Mouse (Mus musculus) liver, embryonic 13.5 days (tissue): ENCODE data around the gene Esrrb. TPM values are rescaled to one million over a fixed set of nuclear protein-coding genes. Genes with fewer than 3 reads are reported as not detected.

Source experiments
- ATAC-seq: fragments of 200-750 bp; cut with Nextera tagmentation; 2 replicates; pipeline ENCODE4 v1.8.0; 2017; ENCODE audit warnings: low read depth, mild to moderate bottlenecking, moderate number of reproducible peaks, moderate library complexity
- DNase-seq: peaks from one replicate; pipeline ENCODE4 v3.0.0; 2022
- H3K27ac ChIP-seq: fragments of 300-500 bp; sonication (generic); 2 replicates; pipeline ENCODE4 v1.5.1; 2015; ENCODE audit warnings: moderate library complexity, mild to moderate bottlenecking, inconsistent platforms
- H3K27me3 ChIP-seq: fragments of 300-500 bp; sonication (generic); 2 replicates; pipeline ENCODE4 v1.6.1; 2015; ENCODE audit warnings: mild to moderate bottlenecking, inconsistent platforms
- H3K36me3 ChIP-seq: fragments of 300-500 bp; sonication (generic); 2 replicates; pipeline ENCODE4 v1.6.1; 2015; ENCODE audit warnings: mild to moderate bottlenecking, inconsistent platforms
- H3K4me1 ChIP-seq: fragments of 300-500 bp; sonication (generic); replicated peaks from 2 replicates; pipeline ENCODE4 v1.6.1; 2015; ENCODE audit warnings: inconsistent platforms
- H3K4me2 ChIP-seq: fragments of 300-500 bp; sonication (generic); 2 replicates; pipeline ENCODE4 v1.6.1; 2015; ENCODE audit warnings: inconsistent platforms, mild to moderate bottlenecking, moderate library complexity
- H3K4me3 ChIP-seq: fragments of 300-500 bp; sonication (generic); replicated peaks from 2 replicates; pipeline ENCODE4 v1.5.1; 2015; ENCODE audit warnings: mild to moderate bottlenecking, inconsistent platforms
- H3K9ac ChIP-seq: fragments of 300-500 bp; sonication (generic); 2 replicates; pipeline ENCODE4 v1.6.1; 2015; ENCODE audit warnings: mild to moderate bottlenecking, inconsistent platforms
- H3K9me3 ChIP-seq: fragments of 300-500 bp; sonication (generic); replicated peaks from 2 replicates; pipeline ENCODE4 v1.6.1; 2016; ENCODE audit warnings: inconsistent platforms
- WGBS: fragments of 180-500 bp; shearing (Covaris S2); methylation state at CpG from one replicate; pipeline ENCODE4 v1.1.7; 2015; ENCODE audit not compliant: insufficient replicate concordance; 5-methylcytosine and 5-hydroxymethylcytosine counted together
- polyA plus RNA-seq: library from polyadenylated mRNA; unstranded; fragments of >200 nt; fragmentation: Nextera tagmentation; extraction: Ambion mirVana; gene quantifications from 2 replicates; pipeline ENCODE4 v1.2.1, GENCODE M21; 2015

The Esrrb gene
- polyA plus RNA-seq, 1 experiment from 2014 or later = not detected

- Histone ChIP-seq H3K4me2 (no peak overlapping the region), H3K9ac (no peak overlapping the region), H3K9me3 (no peaks in the 10 kb centered on the region), H3K27me3 (peaks cover 4% of the 10 kb centered on the region; the same call in 1 of the 2 replicates), H3K4me3 (no peak overlapping the region), H3K27ac (no peak overlapping the region), H3K36me3 (no peaks in the 10 kb centered on the region), H3K4me1 (no peaks in the 10 kb centered on the region)
- ATAC-seq (no peak), DNase-seq (no peak)
- 51% methylated on average over 6 of the region's 6 CpGs for WGBS
These were observed 110.0 kb downstream of the Esrrb start for GRCm38 (mm10) chr12:86470912-86471311.

- ATAC-seq (peak; percentile 36; the same call in 1 of the 2 replicates), DNase-seq (no peak)
- H3K4me2 ChIP-seq = no peak overlapping the region
These were observed 112.7 kb downstream of the Esrrb start for GRCm38 (mm10) chr12:86473630-86474029.

GRCm38 (mm10) chr12:86475994-86476393 is 115.1 kb downstream of the Esrrb start:
- Histone ChIP-seq H3K4me1 (no peaks in the 10 kb centered on the region), H3K9me3 (no peaks in the 10 kb centered on the region), H3K4me2 (no peak overlapping the region), H3K27me3 (no peaks in the 10 kb centered on the region), H3K27ac (no peak overlapping the region), H3K36me3 (no peaks in the 10 kb centered on the region), H3K4me3 (no peak overlapping the region), H3K9ac (no peak overlapping the region)
- 54% methylated on average over 7 of the region's 7 CpGs for WGBS
- DNase-seq (no peak), ATAC-seq (no peak)

More at GRCm38 (mm10) chr12:86473630-86474029, 112.7 kb downstream of the Esrrb start:
- no peaks in the 10 kb centered on the region for H3K4me1 ChIP-seq
- no peak overlapping the region for H3K27ac ChIP-seq
- WGBS = 40% methylated on average over 12 of the region's 12 CpGs
- H3K36me3 ChIP-seq = no peaks in the 10 kb centered on the region
- no peak overlapping the region for H3K4me3 ChIP-seq
- H3K27me3 ChIP-seq = peaks cover 4% of the 10 kb centered on the region; the same call in 1 of the 2 replicates
- H3K9me3 ChIP-seq = no peaks in the 10 kb centered on the region
- H3K9ac ChIP-seq = no peak overlapping the region

- H3K4me3 ChIP-seq = no peak overlapping the region
- no peak overlapping the region for H3K27ac ChIP-seq
- H3K9ac ChIP-seq = no peak overlapping the region
- WGBS = 62% methylated on average over 5 of the region's 5 CpGs
- H3K4me2 ChIP-seq = no peak overlapping the region
- no peaks in the 10 kb centered on the region for H3K36me3 ChIP-seq
- no peaks in the 10 kb centered on the region for H3K4me1 ChIP-seq
- no peaks in the 10 kb centered on the region for H3K27me3 ChIP-seq
- ATAC-seq (no peak), DNase-seq (no peak)
- no peaks in the 10 kb centered on the region for H3K9me3 ChIP-seq
These were observed 118.0 kb downstream of the Esrrb start for GRCm38 (mm10) chr12:86478908-86479307.

- no peaks in the 10 kb centered on the region for H3K27me3 ChIP-seq
- no peaks in the 10 kb centered on the region for H3K9me3 ChIP-seq
- no peak overlapping the region for H3K4me3 ChIP-seq
- DNase-seq (no peak), ATAC-seq (no peak)
- WGBS = 39% methylated on average over 6 of the region's 6 CpGs
- H3K9ac ChIP-seq = no peak overlapping the region
- H3K4me1 ChIP-seq = no peaks in the 10 kb centered on the region
- H3K36me3 ChIP-seq = no peaks in the 10 kb centered on the region
- H3K4me2 ChIP-seq = no peak overlapping the region
- no peak overlapping the region for H3K27ac ChIP-seq
These were observed 121.1 kb downstream of the Esrrb start for GRCm38 (mm10) chr12:86482029-86482428.

- no peaks in the 10 kb centered on the region for H3K4me1 ChIP-seq
- H3K9me3 ChIP-seq = no peaks in the 10 kb centered on the region
- no peak overlapping the region for H3K9ac ChIP-seq
- H3K4me2 ChIP-seq = no peak overlapping the region
- H3K36me3 ChIP-seq = no peaks in the 10 kb centered on the region
- no peak overlapping the region for H3K27ac ChIP-seq
- ATAC-seq = no peak
- H3K4me3 ChIP-seq = no peak overlapping the region
- 38% methylated on average over 5 of the region's 5 CpGs for WGBS
- no peaks in the 10 kb centered on the region for H3K27me3 ChIP-seq
- no peak for DNase-seq
These were observed 122.5 kb downstream of the Esrrb start for GRCm38 (mm10) chr12:86483413-86483841.

- no peak overlapping the region for H3K9ac ChIP-seq
- DNase-seq (no peak), ATAC-seq (no peak)
- no peak overlapping the region for H3K4me2 ChIP-seq
- H3K27me3 ChIP-seq = no peaks in the 10 kb centered on the region
- H3K36me3 ChIP-seq = no peaks in the 10 kb centered on the region
- no peaks in the 10 kb centered on the region for H3K4me1 ChIP-seq
- H3K9me3 ChIP-seq = no peaks in the 10 kb centered on the region
- whole genome bisulfite sequencing = 55% methylated on average over 3 of the region's 3 CpGs
- no peak overlapping the region for H3K27ac ChIP-seq
- H3K4me3 ChIP-seq = no peak overlapping the region
These were observed 127.1 kb downstream of the Esrrb start for GRCm38 (mm10) chr12:86488005-86488404.

GRCm38 (mm10) chr12:86490052-86490451 is 129.1 kb downstream of the Esrrb start:
- DNase-seq (no peak), ATAC-seq (no peak)
- no peak overlapping the region for H3K27ac ChIP-seq
- H3K9ac ChIP-seq = no peak overlapping the region
- H3K4me2 ChIP-seq = no peak overlapping the region
- no peaks in the 10 kb centered on the region for H3K9me3 ChIP-seq
- no peaks in the 10 kb centered on the region for H3K4me1 ChIP-seq
- H3K27me3 ChIP-seq = no peaks in the 10 kb centered on the region
- 58% methylated on average over 5 of the region's 5 CpGs for WGBS
- H3K36me3 ChIP-seq = no peaks in the 10 kb centered on the region
- H3K4me3 ChIP-seq = no peak overlapping the region

- ATAC-seq = no peak
- Histone ChIP-seq H3K27me3 (no peaks in the 10 kb centered on the region), H3K9ac (no peak overlapping the region), H3K36me3 (no peaks in the 10 kb centered on the region), H3K4me3 (no peak overlapping the region), H3K4me1 (no peaks in the 10 kb centered on the region), H3K4me2 (no peak overlapping the region), H3K27ac (no peak overlapping the region), H3K9me3 (no peaks in the 10 kb centered on the region)
- WGBS = 33% methylated on average over 3 of the region's 3 CpGs
- DNase-seq = no peak
These were observed 130.6 kb downstream of the Esrrb start for GRCm38 (mm10) chr12:86491500-86491899.

- no peaks in the 10 kb centered on the region for H3K9me3 ChIP-seq
- H3K27ac ChIP-seq = no peak overlapping the region
- H3K27me3 ChIP-seq = no peaks in the 10 kb centered on the region
- no peaks in the 10 kb centered on the region for H3K36me3 ChIP-seq
- ATAC-seq (no peak), DNase-seq (no peak)
- H3K4me1 ChIP-seq = no peaks in the 10 kb centered on the region
- H3K4me2 ChIP-seq = no peak overlapping the region
- 48% methylated on average over 9 of the region's 9 CpGs for WGBS
- H3K9ac ChIP-seq = no peak overlapping the region
- no peak overlapping the region for H3K4me3 ChIP-seq
These were observed 131.9 kb downstream of the Esrrb start for GRCm38 (mm10) chr12:86492822-86493221.

GRCm38 (mm10) chr12:86497126-86497525 is 136.2 kb downstream of the Esrrb start:
- Histone ChIP-seq H3K9me3 (no peaks in the 10 kb centered on the region), H3K27ac (no peak overlapping the region), H3K9ac (no peak overlapping the region), H3K36me3 (no peaks in the 10 kb centered on the region), H3K4me1 (no peaks in the 10 kb centered on the region), H3K4me2 (no peak overlapping the region), H3K27me3 (no peaks in the 10 kb centered on the region), H3K4me3 (no peak overlapping the region)
- DNase-seq (no peak), ATAC-seq (no peak)
- WGBS = 64% methylated on average over 4 of the region's 4 CpGs

GRCm38 (mm10) chr12:86498765-86499164 is 137.8 kb downstream of the Esrrb start:
- ATAC-seq = no peak
- no peaks in the 10 kb centered on the region for H3K27me3 ChIP-seq

More at GRCm38 (mm10) chr12:86498765-86499164, 137.8 kb downstream of the Esrrb start:
- no peak overlapping the region for H3K4me2 ChIP-seq
- no peak for DNase-seq
- no peak overlapping the region for H3K9ac ChIP-seq
- H3K4me1 ChIP-seq = no peaks in the 10 kb centered on the region
- WGBS = 41% methylated on average over 6 of the region's 6 CpGs
- H3K27ac ChIP-seq = no peak overlapping the region
- H3K9me3 ChIP-seq = no peaks in the 10 kb centered on the region
- H3K4me3 ChIP-seq = no peak overlapping the region
- H3K36me3 ChIP-seq = no peaks in the 10 kb centered on the region
